Mouse (Mus musculus) ovary, adult 2 months (tissue): ENCODE results near the gene Sorcs2. TPM values are rescaled to one million over a fixed set of nuclear protein-coding genes. Genes with fewer than 3 reads are reported as not detected.

Source experiments
- polyA plus RNA-seq: library from polyadenylated mRNA; depleted of rRNA; stranded (reverse); fragments of >200 nt; gene quantifications from 2 replicates; pipeline ENCODE4 v1.2.3, GENCODE M21; 2012; rRNA removed

Gene Sorcs2
- polyA plus RNA-seq, result 32.3 and 32.4 TPM in 2 replicates

DNA sequence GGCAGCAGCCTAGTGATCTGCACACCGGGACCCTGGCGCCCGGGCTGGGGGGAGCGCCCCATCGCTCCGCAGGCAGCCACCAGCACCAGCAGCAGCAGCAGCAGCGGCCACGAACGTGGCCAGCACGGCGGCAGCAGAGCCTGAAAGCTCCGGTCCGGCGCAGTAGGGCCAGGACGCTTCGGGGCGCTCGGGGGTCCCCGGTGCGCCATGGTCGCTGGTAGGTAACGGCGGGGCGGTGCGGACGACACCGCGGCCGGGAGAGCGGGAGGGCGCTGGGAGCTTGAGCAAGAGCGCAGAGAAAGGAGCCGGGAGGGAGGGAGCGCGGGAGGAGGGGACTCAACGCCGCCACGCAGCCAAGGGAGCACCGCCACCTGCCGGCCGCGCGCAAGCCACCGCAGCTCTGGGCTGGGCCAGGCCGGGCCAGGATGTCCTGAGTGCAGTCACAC is at the start of gene Sorcs2:
Gene Sorcs2 (minus strand): TSS at position 303 of the 446 bp plus-strand sequence.

DNA sequence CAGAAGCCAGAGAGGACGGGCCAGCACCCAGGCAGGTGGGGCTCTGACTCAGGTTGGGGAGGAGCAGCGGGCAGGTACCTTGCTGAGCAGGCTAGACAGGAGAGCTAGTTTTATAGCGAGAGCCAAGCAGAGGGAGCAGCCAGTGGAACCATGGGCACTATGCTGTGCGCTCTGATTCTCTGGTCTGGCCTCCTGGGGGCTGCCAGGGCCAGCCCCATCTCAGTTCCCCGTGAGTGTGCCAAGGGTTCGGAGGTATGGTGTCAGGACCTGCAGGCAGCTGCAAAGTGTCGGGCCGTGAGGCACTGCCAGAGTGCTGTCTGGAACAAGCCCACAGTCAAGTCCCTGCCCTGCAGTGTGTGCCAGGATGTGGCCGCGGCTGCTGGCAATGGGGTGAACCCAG is 194.0 kb downstream of the Sorcs2 start, which contains the start of gene Psapl1:
Gene Psapl1 (plus strand): TSS at position 106 of the 400 bp plus-strand sequence.

Other genes with a start within 250 kb of the Sorcs2 start
- 0.31 and 0.38 TPM in 2 replicates for gene Psapl1, start 194.1 kb downstream of the Sorcs2 start, polyA plus RNA-seq
- gene Grpel1, start 66.9 kb upstream of the Sorcs2 start, polyA plus RNA-seq, result 16.2 TPM in 2 replicates
- 18.2 and 19.5 TPM in 2 replicates for gene Tada2b, start 86.1 kb upstream of the Sorcs2 start, polyA plus RNA-seq
- gene Ccdc96, start 86.4 kb upstream of the Sorcs2 start, polyA plus RNA-seq, result 0.48 and 0.96 TPM in 2 replicates
- gene Tbc1d14, start 195.1 kb upstream of the Sorcs2 start, polyA plus RNA-seq, result 25.6 and 38.8 TPM in 2 replicates